Mouse (Mus musculus) kidney, postnatal 0 days (tissue): Measurements from ENCODE around the gene 4933427D14Rik. TPM values are rescaled to one million over a fixed set of nuclear protein-coding genes. Genes with fewer than 3 reads are reported as not detected.

Experiments
- ATAC-seq: fragments of 200-750 bp; cut with Nextera tagmentation; replicated peaks from 2 replicates; pipeline ENCODE4 v1.8.0; 2017; ENCODE audit warnings: low read depth, moderate number of reproducible peaks, moderate TSS enrichment, moderate library complexity; ENCODE audit not compliant: low FRiP score
- DNase-seq: peaks from one replicate; pipeline ENCODE4 v3.0.0-alpha.2; 2016; ENCODE audit warnings: low spot score
- H3K27ac ChIP-seq: fragments of 300-500 bp; sonication (generic); 2 replicates; pipeline ENCODE4 v1.5.1; 2014; ENCODE audit warnings: mild to moderate bottlenecking
- H3K27me3 ChIP-seq: fragments of 300-500 bp; sonication (generic); 2 replicates; pipeline ENCODE4 v1.6.1; 2014; ENCODE audit warnings: low read length, mixed read lengths; ENCODE audit not compliant: insufficient read depth
- H3K36me3 ChIP-seq: fragments of 300-500 bp; sonication (generic); 2 replicates; pipeline ENCODE4 v1.6.1; 2014; ENCODE audit warnings: low read length, mixed read lengths; ENCODE audit not compliant: insufficient read depth
- H3K4me1 ChIP-seq: fragments of 300-500 bp; sonication (generic); replicated peaks from 2 replicates; pipeline ENCODE4 v1.6.1; 2014; ENCODE audit warnings: antibody characterized with exemption, low read length, mixed read lengths; ENCODE audit not compliant: insufficient read depth
- H3K4me2 ChIP-seq: fragments of 300-500 bp; sonication (generic); 2 replicates; pipeline ENCODE4 v1.6.1; 2014; ENCODE audit warnings: mild to moderate bottlenecking, low read length, moderate library complexity, mixed read lengths
- H3K4me3 ChIP-seq: fragments of 300-500 bp; sonication (generic); replicated peaks from 2 replicates; pipeline ENCODE4 v1.5.1; 2014; ENCODE audit warnings: low read depth, low read length
- H3K9ac ChIP-seq: fragments of 300-500 bp; sonication (generic); 2 replicates; pipeline ENCODE4 v1.6.1; 2014; ENCODE audit warnings: low read depth, low read length
- H3K9me3 ChIP-seq: fragments of 300-500 bp; sonication (generic); replicated peaks from 2 replicates; pipeline ENCODE4 v1.6.1; 2016; ENCODE audit warnings: low read length, inconsistent platforms, mixed read lengths
- CTCF ChIP-seq: IDR thresholded peaks from 2 replicates; pipeline ENCODE4 v1.5.1; 2016; ENCODE audit warnings: antibody characterized with exemption, low read depth, mild to moderate bottlenecking, moderate library complexity
- WGBS: fragments of 180-500 bp; shearing (Covaris S2); extraction: QIAGEN DNeasy Blood & Tissue Kit; methylation state at CpG from one replicate; pipeline ENCODE4 v1.1.7; 2014; 5-methylcytosine and 5-hydroxymethylcytosine counted together
- polyA plus RNA-seq: library from polyadenylated mRNA; unstranded; fragments of >200 nt; fragmentation: Nextera tagmentation; extraction: Ambion mirVana; gene quantifications from 2 replicates; pipeline ENCODE4 v1.2.1, GENCODE M21; 2015

4933427D14Rik gene
- polyA plus RNA-seq, 1 experiment from 2014 or later, result 14.8 TPM

- Histone ChIP-seq H3K27me3 (no peaks in the 10 kb centered on the region), H3K9me3 (no peaks in the 10 kb centered on the region), H3K36me3 (peaks cover 8% of the 10 kb centered on the region; the same call in 1 of the 2 replicates), H3K4me1 (0 out of 2 replicates have a peak, but pooled peaks cover 10% of the 10 kb centered on the region), H3K27ac (peak within 1 kb of the TSS; percentile 73), H3K4me2 (peak within 1 kb of the TSS; percentile 91), H3K4me3 (peak within 1 kb of the TSS; percentile 92), H3K9ac (peak within 1 kb of the TSS; percentile 81)
- TF ChIP-seq CTCF, result peak; percentile 48
- ATAC-seq, result peak; percentile 63
- WGBS, result under 1% methylated on average over 43 of the region's 43 CpGs
- DNase-seq, result peak; percentile 63
Measured at GRCm38 (mm10) chr11:72206341-72207203, 687 bp downstream of the 4933427D14Rik start, which contains the start of gene Gm43951. Gene Gm43951 (minus strand): TSS chr11:72206840.

GRCm38 (mm10) chr11:72205256-72205655 is 2.0 kb downstream of the 4933427D14Rik start:
- ATAC-seq (no peak), DNase-seq (no peak)
- Histone ChIP-seq H3K4me2 (no peak overlapping the region), H3K36me3 (peaks cover 2% of the 10 kb centered on the region; the same call in 1 of the 2 replicates), H3K9me3 (no peaks in the 10 kb centered on the region), H3K27me3 (no peaks in the 10 kb centered on the region), H3K9ac (no peak overlapping the region), H3K4me1 (0 out of 2 replicates have a peak, but pooled peaks cover 10% of the 10 kb centered on the region), H3K27ac (no peak overlapping the region), H3K4me3 (no peak overlapping the region)
- no peak for TF ChIP-seq CTCF
- WGBS, result 76% methylated on average over 6 of the region's 6 CpGs

GRCm38 (mm10) chr11:72203440-72203839 is 3.8 kb downstream of the 4933427D14Rik start:
- Histone ChIP-seq H3K9me3 (no peaks in the 10 kb centered on the region), H3K4me3 (no peak overlapping the region), H3K27ac (no peak overlapping the region), H3K4me1 (0 out of 2 replicates have a peak, but pooled peaks cover 10% of the 10 kb centered on the region), H3K36me3 (peaks cover 9% of the 10 kb centered on the region), H3K4me2 (no peak overlapping the region), H3K27me3 (no peaks in the 10 kb centered on the region), H3K9ac (no peak overlapping the region)
- no peak for TF ChIP-seq CTCF
- ATAC-seq, result no peak
- DNase-seq, result no peak
- 89% methylated on average over 1 of the region's 1 CpGs for WGBS

- Histone ChIP-seq H3K36me3 (peaks cover 22% of the 10 kb centered on the region), H3K27me3 (no peaks in the 10 kb centered on the region), H3K4me3 (no peak overlapping the region), H3K27ac (peak overlapping the region; percentile 27; the same call in 1 of the 2 replicates), H3K9me3 (no peaks in the 10 kb centered on the region), H3K4me2 (no peak overlapping the region), H3K4me1 (no peaks in the 10 kb centered on the region), H3K9ac (no peak overlapping the region)
- ATAC-seq (no peak), DNase-seq (peak; percentile 15)
- TF ChIP-seq CTCF, result no peak
- 78% methylated on average over 8 of the region's 8 CpGs for WGBS
Measured at GRCm38 (mm10) chr11:72196506-72196905, 10.8 kb downstream of the 4933427D14Rik start.

- no peaks in the 10 kb centered on the region for H3K4me1 ChIP-seq
- 90% methylated on average over 2 of the region's 2 CpGs for WGBS
- no peak overlapping the region for H3K4me2 ChIP-seq
- DNase-seq (no peak), ATAC-seq (no peak)
- no peak overlapping the region for H3K27ac ChIP-seq
- no peak for TF ChIP-seq CTCF
- peaks cover 37% of the 10 kb centered on the region for H3K36me3 ChIP-seq
- H3K9me3 ChIP-seq, result no peaks in the 10 kb centered on the region
- no peak overlapping the region for H3K4me3 ChIP-seq
- H3K27me3 ChIP-seq, result no peaks in the 10 kb centered on the region
- H3K9ac ChIP-seq, result no peak overlapping the region
Measured at GRCm38 (mm10) chr11:72194259-72194658, 13.0 kb downstream of the 4933427D14Rik start.

- no peak for TF ChIP-seq CTCF
- WGBS, result 93% methylated on average over 1 of the region's 1 CpGs
- Histone ChIP-seq H3K27ac (no peak overlapping the region), H3K9ac (no peak overlapping the region), H3K36me3 (peaks cover 20% of the 10 kb centered on the region), H3K4me3 (no peak overlapping the region), H3K4me1 (0 out of 2 replicates have a peak, but pooled peaks cover 3% of the 10 kb centered on the region), H3K9me3 (no peaks in the 10 kb centered on the region), H3K27me3 (no peaks in the 10 kb centered on the region), H3K4me2 (no peak overlapping the region)
- no peak for ATAC-seq
- DNase-seq, result no peak
Measured at GRCm38 (mm10) chr11:72190857-72191256, 16.4 kb downstream of the 4933427D14Rik start.
